Mouse (Mus musculus) kidney, embryonic 14.5 days (tissue): Measurements from ENCODE around the gene Daam1. TPM values are rescaled to one million over a fixed set of nuclear protein-coding genes. Genes with fewer than 3 reads are reported as not detected.

Experiments used
- ATAC-seq: fragments of 200-750 bp; cut with Nextera tagmentation; 2 replicates; pipeline ENCODE4 v1.8.0; 2017; ENCODE audit warnings: moderate number of reproducible peaks, mild to moderate bottlenecking, moderate TSS enrichment, moderate library complexity; ENCODE audit not compliant: low FRiP score, low TSS enrichment
- H3K27ac ChIP-seq: fragments of 300-500 bp; sonication (generic); 2 replicates; pipeline ENCODE4 v1.5.1; 2014; ENCODE audit warnings: low read depth, mild to moderate bottlenecking, low read length, moderate library complexity, mixed read lengths
- H3K27me3 ChIP-seq: fragments of 300-500 bp; sonication (generic); 2 replicates; pipeline ENCODE4 v1.6.1; 2014; ENCODE audit warnings: mild to moderate bottlenecking, low read length; ENCODE audit not compliant: control insufficient read depth, insufficient read depth
- H3K36me3 ChIP-seq: fragments of 300-500 bp; sonication (generic); 2 replicates; pipeline ENCODE4 v1.6.1; 2014; ENCODE audit warnings: low read length, mixed read lengths; ENCODE audit not compliant: control insufficient read depth, insufficient read depth
- H3K4me1 ChIP-seq: fragments of 300-500 bp; sonication (generic); 2 replicates; pipeline ENCODE4 v1.6.1; 2014; ENCODE audit warnings: low read length, mixed read lengths; ENCODE audit not compliant: control insufficient read depth, insufficient read depth
- H3K4me2 ChIP-seq: fragments of 300-500 bp; sonication (generic); replicated peaks from 2 replicates; pipeline ENCODE4 v1.6.1; 2014; ENCODE audit warnings: low read depth, mild to moderate bottlenecking, low read length
- H3K4me3 ChIP-seq: fragments of 300-500 bp; sonication (generic); 2 replicates; pipeline ENCODE4 v1.5.1; 2014; ENCODE audit warnings: mild to moderate bottlenecking, low read length
- H3K9ac ChIP-seq: fragments of 300-500 bp; sonication (generic); 2 replicates; pipeline ENCODE4 v1.6.1; 2014; ENCODE audit warnings: low read depth, mild to moderate bottlenecking, low read length, moderate library complexity
- H3K9me3 ChIP-seq: fragments of 300-500 bp; sonication (generic); 2 replicates; pipeline ENCODE4 v1.6.1; 2016; ENCODE audit warnings: low read length; ENCODE audit not compliant: control insufficient read depth
- WGBS: fragments of 180-500 bp; shearing (Covaris S2); extraction: QIAGEN DNeasy Blood & Tissue Kit; methylation state at CpG from one replicate; pipeline ENCODE4 v1.1.7; 2014; 5-methylcytosine and 5-hydroxymethylcytosine counted together
- polyA plus RNA-seq: library from polyadenylated mRNA; unstranded; fragments of >200 nt; fragmentation: Nextera tagmentation; extraction: Ambion mirVana; gene quantifications from 2 replicates; pipeline ENCODE4 v1.2.1, GENCODE M21; 2014

Daam1 gene
- polyA plus RNA-seq, 1 experiment from 2014 or later, result 13.0 TPM

DNA sequence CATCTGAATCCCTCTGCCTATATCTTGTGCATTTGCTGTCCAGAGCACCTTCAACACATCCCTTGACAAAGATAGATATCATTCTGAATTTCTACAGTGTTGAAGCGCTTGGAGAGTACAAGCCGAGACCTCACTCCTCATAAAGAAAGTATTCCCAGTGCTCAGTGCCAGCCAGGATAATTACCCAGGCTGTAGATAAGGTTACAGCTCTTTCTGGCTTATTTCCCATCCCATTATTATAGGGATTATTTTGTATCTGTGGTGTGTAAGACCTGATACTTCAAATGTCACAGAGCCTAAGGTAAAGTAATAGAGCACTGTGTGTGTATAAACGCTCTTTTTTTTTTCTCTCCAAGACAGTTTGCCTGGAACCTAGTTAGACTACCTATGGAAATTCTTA is 130.8 kb downstream of the Daam1 start:
- Histone ChIP-seq H3K4me2 (no peak overlapping the region), H3K9me3 (no peaks in the 10 kb centered on the region), H3K4me3 (no peak overlapping the region), H3K27ac (no peak overlapping the region), H3K36me3 (peaks cover 6% of the 10 kb centered on the region; the same call in 1 of the 2 replicates), H3K9ac (no peak overlapping the region), H3K4me1 (no peaks in the 10 kb centered on the region), H3K27me3 (no peaks in the 10 kb centered on the region)
- ATAC-seq, result no peak
- WGBS, result 87% methylated on average over 3 of the region's 3 CpGs

GRCm38 (mm10) chr12:71962616-71963015 is 131.7 kb downstream of the Daam1 start:
- Histone ChIP-seq H3K9ac (no peak overlapping the region), H3K4me1 (no peaks in the 10 kb centered on the region), H3K4me2 (no peak overlapping the region), H3K36me3 (peaks cover 6% of the 10 kb centered on the region; the same call in 1 of the 2 replicates), H3K27ac (no peak overlapping the region), H3K27me3 (no peaks in the 10 kb centered on the region), H3K4me3 (no peak overlapping the region), H3K9me3 (no peaks in the 10 kb centered on the region)
- 82% methylated on average over 4 of the region's 4 CpGs for WGBS
- ATAC-seq, result no peak

- ATAC-seq, result no peak
- Histone ChIP-seq H3K4me2 (no peak overlapping the region), H3K4me3 (no peak overlapping the region), H3K4me1 (peaks cover 5% of the 10 kb centered on the region; the same call in 1 of the 2 replicates), H3K9me3 (no peaks in the 10 kb centered on the region), H3K27ac (no peak overlapping the region), H3K36me3 (no peaks in the 10 kb centered on the region), H3K27me3 (no peaks in the 10 kb centered on the region), H3K9ac (no peak overlapping the region)
- 53% methylated on average over 4 of the region's 4 CpGs for WGBS
These were observed 137.7 kb downstream of the Daam1 start for GRCm38 (mm10) chr12:71968592-71968991.

- Histone ChIP-seq H3K9ac (no peak overlapping the region), H3K36me3 (no peaks in the 10 kb centered on the region), H3K27me3 (no peaks in the 10 kb centered on the region), H3K4me1 (peaks cover 5% of the 10 kb centered on the region; the same call in 1 of the 2 replicates), H3K9me3 (no peaks in the 10 kb centered on the region), H3K4me2 (no peak overlapping the region), H3K27ac (no peak overlapping the region), H3K4me3 (no peak overlapping the region)
- 23% methylated on average over 3 of the region's 3 CpGs for WGBS
- ATAC-seq, result peak; percentile 51; the same call in 1 of the 2 replicates
These were observed 138.1 kb downstream of the Daam1 start for GRCm38 (mm10) chr12:71969022-71969421.

DNA sequence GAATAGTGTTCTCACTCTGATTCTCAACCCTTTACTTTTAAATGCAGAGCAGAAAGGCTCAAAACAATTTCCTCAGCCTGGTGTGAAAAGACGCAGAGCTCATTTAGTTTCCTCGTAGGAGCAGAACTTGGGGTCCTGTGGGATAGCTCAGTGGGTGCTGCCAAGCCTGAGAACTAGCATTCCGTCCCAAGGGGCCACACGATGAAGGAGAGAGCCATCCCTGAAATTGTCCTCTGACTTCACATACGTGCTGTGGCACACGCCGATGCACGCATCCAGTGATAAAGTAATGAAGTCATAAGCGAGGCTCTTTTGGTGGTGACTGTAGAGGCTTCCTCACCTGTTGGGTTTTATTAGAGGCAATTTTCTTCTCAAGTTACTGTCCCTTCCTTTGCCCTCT is 138.6 kb downstream of the Daam1 start:
- Histone ChIP-seq H3K27ac (no peak overlapping the region), H3K9ac (no peak overlapping the region), H3K36me3 (no peaks in the 10 kb centered on the region), H3K9me3 (no peaks in the 10 kb centered on the region), H3K4me1 (peaks cover 5% of the 10 kb centered on the region; the same call in 1 of the 2 replicates), H3K4me3 (no peak overlapping the region), H3K4me2 (no peak overlapping the region), H3K27me3 (no peaks in the 10 kb centered on the region)
- whole genome bisulfite sequencing, result 31% methylated on average over 9 of the region's 9 CpGs
- 0 out of 2 replicates have a peak, but pooled peaks have one; percentile 25 for ATAC-seq

- WGBS, result 58% methylated on average over 12 of the region's 12 CpGs
- H3K36me3 ChIP-seq, result peaks cover under 1% of the 10 kb centered on the region; the same call in 1 of the 2 replicates
- no peak overlapping the region for H3K4me2 ChIP-seq
- no peak overlapping the region for H3K9ac ChIP-seq
- no peak overlapping the region for H3K27ac ChIP-seq
- H3K27me3 ChIP-seq, result no peaks in the 10 kb centered on the region
- peaks cover 5% of the 10 kb centered on the region; the same call in 1 of the 2 replicates for H3K4me1 ChIP-seq
- no peak overlapping the region for H3K4me3 ChIP-seq
- no peak; the same call in 1 of the 2 replicates for ATAC-seq
- H3K9me3 ChIP-seq, result no peaks in the 10 kb centered on the region
These were observed 139.2 kb downstream of the Daam1 start for GRCm38 (mm10) chr12:71969941-71970629.

DNA sequence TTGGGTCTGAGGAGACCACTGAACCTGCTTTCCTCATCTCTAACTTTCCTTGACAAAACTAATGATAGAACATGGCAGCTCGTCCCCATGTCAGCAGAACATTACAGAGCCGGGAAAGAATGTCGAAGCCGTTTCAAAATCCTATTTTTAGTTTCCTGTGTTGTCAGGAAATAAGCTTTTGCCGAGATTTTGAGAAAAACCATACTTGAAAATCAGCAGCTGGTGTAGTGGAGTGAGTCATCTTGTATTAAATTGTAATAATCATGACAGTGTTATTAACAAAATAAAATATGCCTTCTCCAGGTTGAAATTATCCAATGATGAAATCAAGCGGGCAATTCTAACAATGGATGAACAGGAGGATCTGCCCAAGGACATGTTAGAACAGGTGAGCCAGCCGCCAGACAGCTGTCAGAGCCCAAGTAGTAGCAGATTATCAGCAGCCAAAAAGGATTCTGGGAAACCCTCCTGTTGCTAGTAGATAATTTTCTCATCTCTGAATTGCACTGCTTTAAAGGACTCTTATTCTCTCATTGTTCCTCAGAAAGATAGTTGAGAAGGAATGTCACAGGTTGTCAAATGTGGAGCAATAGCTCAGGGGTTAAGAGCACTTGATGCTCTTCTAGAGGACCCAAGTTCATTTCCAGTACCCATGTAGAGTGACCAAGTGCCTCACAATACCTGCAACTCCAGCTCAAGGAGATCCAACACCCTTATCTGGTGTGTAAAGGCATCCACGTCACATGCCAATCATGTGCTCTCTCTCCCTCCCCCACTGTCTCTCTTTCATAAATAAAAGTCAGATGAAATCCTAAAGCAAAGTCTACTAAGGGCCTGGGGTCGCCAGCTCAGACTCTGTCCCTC is 140.1 kb downstream of the Daam1 start:
- H3K27ac ChIP-seq, result no peak overlapping the region
- no peaks in the 10 kb centered on the region for H3K9me3 ChIP-seq
- ATAC-seq, result no peak
- no peaks in the 10 kb centered on the region for H3K27me3 ChIP-seq
- WGBS, result 72% methylated on average over 9 of the region's 9 CpGs
- peaks cover 5% of the 10 kb centered on the region; the same call in 1 of the 2 replicates for H3K4me1 ChIP-seq
- no peak overlapping the region for H3K4me3 ChIP-seq
- H3K36me3 ChIP-seq, result peaks cover 5% of the 10 kb centered on the region; the same call in 1 of the 2 replicates
- H3K4me2 ChIP-seq, result no peak overlapping the region
- H3K9ac ChIP-seq, result no peak overlapping the region

DNA sequence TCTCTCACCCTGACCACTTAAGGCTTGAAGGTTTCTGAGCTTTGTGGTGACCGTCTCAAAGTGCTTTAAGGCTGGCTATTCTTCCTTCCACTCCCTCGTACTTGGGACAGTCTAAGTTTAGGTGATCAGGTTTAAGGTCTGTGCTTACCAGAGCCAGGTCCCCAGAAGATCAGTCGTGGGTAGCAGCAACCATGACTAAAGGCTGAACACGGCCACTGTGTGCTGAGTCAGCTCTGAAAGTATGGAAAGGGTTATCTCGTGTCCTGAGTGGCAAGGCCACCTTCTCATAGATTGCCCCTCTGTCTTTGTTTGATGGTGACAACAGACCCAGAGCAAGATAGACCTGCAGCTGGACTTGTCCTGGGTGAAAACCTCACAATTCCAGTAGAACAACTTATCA is 141.2 kb downstream of the Daam1 start:
- Histone ChIP-seq H3K9ac (no peak overlapping the region), H3K9me3 (no peaks in the 10 kb centered on the region), H3K27me3 (no peaks in the 10 kb centered on the region), H3K36me3 (peaks cover 5% of the 10 kb centered on the region; the same call in 1 of the 2 replicates), H3K4me1 (peaks cover 9% of the 10 kb centered on the region; the same call in 1 of the 2 replicates), H3K4me3 (no peak overlapping the region), H3K27ac (no peak overlapping the region), H3K4me2 (no peak overlapping the region)
- 62% methylated on average over 5 of the region's 5 CpGs for WGBS
- no peak for ATAC-seq
